Mouse (Mus musculus) monocyte, adult 2 months (primary cell): ENCODE results near the gene Ikbkg.
"Not testable (repeated sequence)": the region's sequence is repeated elsewhere in the genome, so short reads cannot be mapped to it uniquely, and the experiment has no call there.

Experiments
- DNase-seq, 2 experiments: peaks; one replicate each; pipeline ENCODE4 v3.0.0; 2022; ENCODE audit warnings: low spot score in 2 of 2, low read depth in 1 of 2

The Ikbkg gene

DNA sequence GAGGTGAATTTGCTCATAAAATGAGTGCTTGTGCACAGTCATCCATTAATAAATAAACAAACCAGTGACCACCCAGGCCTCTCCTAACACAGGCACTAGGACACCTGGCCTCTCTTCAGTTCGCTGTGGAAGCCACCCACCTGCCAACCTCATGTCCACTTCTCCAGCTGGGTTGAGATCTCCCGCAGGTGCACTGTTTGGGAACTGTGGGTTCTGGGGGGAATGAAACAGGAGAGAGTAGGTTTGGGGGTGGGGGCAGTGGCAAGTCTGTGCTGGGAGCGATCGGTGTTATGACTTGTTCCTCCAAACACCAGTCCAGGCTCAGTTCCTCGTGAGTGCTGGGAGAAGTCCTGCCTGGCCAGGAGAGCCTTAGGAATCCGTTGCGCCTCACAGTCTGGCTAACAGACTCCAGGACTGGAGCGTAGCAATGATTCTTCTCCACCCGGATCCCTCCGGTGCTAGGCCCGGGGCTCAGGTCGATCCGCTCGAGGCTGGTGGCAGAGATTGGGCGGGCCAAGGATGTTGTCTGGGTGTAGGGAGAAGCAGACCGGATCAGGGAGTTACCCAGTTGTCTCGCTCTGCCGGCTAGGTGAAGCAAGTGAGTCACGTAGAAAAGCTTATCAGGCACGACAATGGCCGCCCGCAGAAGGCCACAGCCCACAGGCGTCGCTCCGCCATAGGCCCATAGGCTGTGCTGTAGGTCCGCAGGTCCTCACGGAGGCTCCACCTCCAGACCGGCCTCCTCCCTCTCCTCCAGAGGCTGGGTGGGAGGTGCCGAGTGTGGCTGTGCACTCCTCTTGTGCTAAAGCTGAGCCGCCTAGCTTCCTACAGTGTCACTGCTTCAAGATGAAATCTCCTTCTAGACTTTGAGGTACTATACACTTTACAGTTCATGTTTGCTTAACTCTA lies at the start of gene Ikbkg, which contains the start of gene Fam3a:
Ikbkg (plus strand) TSS at position 756 of the 909 bp plus-strand sequence.
Fam3a (minus strand) TSS at position 738 of the 909 bp plus-strand sequence.
- peak; percentile 68 to 71 for DNase-seq

DNA sequence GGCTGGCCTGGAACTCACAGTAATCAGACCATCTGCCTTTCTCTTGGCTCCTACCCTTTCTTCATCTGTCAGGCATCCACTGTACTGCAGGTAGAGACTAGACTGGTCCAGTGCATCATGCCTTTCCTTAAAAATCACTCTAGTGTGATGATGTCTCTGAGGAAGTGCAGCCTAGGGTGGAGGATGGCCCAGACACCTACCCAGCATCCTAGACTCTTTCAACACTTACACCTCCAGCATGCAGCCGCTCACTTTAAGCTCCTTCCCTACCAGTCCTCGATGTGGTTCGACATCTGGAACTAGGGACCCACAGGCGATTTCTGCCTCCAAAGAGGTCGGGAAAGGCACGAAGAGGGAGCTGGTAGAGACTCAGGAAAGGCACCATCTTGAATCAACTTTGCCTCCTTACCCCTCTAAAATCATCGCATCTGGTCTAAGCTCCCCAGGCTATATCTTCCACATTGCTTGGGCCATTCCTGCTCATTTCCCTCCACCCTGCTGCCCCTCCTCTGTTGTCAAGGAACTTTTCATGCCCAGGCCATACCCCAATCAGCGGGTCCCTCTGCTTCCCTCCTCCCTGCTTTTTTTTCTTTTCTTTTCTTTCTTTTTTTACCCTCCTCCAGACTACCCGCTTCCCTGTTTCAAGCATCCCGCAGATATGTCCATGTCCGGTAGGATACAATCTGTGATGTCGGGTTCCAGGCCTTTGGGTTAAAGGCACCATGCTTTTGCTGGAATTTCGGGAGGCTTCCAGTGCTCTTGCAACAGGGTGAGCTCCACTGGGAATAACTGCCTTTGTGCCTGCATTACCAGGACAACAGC lies 40.2 kb upstream of the Ikbkg start:
- no peak for DNase-seq

DNA sequence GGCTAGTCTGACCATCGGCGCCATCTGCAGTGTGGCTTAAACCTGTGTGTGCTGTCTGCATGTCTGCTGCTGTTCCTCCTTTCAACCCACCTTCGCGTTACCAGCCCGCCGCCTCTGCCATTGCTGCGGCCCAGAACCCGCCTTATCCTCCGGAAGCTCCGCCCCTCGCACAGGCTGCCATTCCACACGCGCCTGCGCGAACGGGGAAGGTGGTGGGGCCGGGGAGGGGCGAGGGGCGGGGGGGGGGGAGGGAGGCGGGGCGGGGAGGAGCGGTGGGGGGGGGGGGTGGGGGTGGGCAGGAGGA lies 39.7 kb upstream of the Ikbkg start, which contains the start of gene Lage3:
Lage3 (minus strand) TSS at position 152 of the 304 bp plus-strand sequence.
- peak in 1 of 2 experiments; percentile 44 for DNase-seq

DNA sequence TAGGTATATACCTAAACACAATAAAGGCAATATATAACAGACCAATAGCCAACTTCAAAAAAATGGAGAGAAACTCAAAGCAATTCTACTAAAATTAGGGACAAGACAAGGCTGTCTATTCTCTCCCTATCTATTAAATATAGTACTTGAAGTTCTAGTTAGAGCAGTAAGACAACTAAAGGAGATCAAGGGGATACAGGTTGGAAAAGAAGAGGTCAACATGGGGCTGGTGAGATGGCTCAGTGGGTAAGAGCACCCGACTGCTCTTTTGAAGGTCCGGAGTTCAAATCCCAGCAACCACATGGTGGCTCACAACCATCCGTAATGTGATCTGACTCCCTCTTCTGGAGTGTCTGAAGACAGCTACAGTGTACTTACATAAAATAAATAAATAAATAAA lies 36.0 kb upstream of the Ikbkg start:
- not testable (repeated sequence) for DNase-seq

DNA sequence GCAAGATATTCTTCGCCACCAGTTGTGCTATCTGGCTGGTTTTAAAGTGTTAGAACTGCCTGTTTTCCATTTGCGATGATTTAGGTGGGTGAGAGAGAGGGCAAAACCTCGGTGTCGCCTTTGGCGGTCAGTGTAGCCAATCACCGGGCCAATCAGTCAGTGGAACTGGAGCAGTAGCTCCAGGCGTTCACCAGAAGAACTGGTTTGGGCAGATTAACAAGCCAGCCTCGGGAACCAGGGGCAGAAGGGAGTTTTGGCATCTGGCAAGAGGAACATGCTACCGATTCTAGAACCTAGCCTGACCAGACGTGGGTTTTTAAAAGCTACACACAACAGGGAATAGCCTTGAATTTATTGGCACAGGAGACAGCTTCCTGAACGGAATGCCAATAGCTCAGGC lies 33.9 kb upstream of the Ikbkg start:
- DNase-seq, result no peak

DNA sequence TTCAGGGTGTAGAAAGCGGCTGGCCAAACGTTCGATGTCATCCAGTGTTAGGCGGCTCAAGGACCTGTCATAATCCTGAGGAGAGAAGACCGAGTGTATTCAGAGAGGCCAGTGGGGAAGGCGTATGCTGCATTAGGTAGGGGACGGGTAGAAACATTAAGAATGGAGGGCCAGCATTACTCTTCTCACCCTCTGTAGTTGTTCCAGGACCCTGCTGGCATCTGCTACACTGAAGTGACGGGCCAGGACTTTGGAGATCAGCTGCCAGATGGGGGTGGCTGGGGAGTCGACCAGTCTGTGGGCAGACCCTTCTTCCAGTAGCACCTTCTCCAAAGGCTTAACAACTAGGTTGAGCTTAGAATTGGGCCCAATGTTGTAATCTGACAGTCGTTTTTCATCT lies 25.6 kb upstream of the Ikbkg start:
- DNase-seq, result no peak

DNA sequence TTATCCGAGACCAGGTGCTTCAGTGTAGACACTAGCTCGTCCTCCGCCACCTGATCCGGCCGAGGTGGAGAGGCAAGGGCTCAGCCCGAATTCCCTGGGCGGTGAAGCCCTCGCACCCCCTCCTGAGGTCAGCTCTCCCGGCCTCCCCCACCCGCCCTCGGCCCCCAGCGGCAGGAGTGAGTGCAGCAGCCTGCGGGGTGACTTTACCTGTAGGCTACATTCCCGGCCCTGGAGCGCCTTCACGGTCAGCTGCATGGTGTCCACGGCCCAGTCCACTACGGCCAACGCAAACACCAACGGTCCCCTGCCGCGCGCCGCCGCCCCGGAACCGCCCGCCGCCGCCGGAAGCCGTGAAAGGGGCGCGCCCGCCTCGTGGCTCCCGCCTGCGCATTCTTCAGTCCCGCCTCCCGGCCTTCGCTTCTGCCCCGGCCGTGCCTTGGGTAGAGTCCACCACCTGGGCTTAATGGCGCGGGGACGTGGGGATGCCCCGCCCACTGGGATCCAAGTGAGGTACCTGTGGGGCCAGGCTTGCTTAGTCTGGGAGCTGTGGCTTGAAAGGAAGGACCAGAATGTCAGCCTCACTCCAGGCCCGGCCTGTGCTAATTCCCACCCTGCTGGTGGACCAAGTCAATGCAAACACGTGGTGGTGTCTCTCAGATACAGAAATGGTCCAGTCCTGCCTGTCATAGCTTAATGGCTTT lies 24.7 kb upstream of the Ikbkg start:
- peak; percentile 9 to 50 for DNase-seq

DNA sequence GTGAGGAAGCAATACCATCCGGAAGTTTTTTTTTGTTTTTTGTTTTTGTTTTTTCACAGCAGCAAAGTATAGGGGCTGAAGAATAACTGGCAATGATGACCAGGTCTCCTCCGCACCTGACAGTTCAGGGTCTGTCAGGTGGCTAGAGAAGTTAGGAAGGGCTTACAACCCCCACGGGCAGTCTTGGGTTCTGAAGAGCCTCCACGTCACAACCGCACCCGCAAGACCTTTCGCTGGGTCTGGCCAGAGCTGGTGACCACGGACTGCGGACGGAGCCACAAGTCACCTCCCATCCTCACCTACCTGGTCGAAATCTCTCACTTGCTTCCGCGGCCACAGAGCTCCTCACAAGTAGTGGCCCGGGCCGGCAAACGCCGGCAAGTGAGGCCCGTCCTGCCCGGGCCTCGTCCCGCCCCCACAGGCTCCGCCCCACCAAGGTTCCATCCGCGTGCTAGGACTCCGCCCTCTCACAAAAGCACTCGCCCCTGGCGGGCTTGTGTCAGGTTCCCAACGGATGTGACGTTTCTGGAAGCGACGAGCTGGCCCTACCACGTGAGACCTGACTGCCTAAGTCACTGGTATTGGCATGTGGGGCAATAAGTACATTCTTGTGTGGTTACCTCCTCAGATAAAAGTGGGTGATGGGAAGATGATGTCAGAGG lies 20.1 kb upstream of the Ikbkg start, which contains the start of the genes Ubl4a and Slc10a3:
Ubl4a (minus strand) TSS at position 331 of the 662 bp plus-strand sequence.
Slc10a3 (minus strand) TSS at position 462 of the 662 bp plus-strand sequence.
- DNase-seq, result peak; percentile 67 to 83

DNA sequence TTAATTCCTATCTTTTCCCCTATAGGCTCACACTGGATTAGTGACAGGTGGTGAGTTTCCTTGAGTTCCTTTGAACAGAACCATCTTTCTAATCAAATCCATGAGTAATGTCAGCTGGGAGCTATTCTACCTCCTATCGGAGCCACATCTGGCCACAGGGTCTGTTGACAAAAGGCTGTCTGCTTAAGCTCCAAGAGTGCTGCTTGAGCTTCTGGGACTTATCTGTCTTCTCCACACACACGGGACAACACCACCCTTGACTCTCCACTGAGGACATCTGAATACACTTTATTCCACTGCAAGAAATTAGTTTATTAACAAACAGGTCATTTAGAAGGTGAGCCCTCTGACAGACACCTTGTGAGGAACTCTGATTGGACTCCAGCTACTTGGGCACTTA lies 8.6 kb upstream of the Ikbkg start:
- no peak for DNase-seq

DNA sequence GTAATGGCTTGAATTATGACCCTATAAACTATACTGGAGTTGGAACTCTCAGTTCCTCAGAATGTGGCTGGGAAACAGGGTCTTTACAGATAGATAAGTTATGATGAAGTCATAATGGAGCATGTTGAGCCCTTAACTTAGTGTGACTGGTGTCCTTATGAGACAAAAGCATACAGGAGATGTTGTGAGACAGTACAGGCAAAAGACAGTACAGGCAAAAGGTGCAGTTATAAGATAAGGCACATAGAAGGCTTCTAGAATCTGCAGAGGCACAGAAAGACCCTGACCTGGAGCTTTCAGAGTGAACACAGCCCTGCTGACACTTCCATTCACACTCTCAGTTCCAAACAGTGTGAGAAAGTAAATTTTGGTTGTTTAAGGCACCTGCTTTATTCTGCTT lies 4.9 kb upstream of the Ikbkg start:
- DNase-seq, result no peak

DNA sequence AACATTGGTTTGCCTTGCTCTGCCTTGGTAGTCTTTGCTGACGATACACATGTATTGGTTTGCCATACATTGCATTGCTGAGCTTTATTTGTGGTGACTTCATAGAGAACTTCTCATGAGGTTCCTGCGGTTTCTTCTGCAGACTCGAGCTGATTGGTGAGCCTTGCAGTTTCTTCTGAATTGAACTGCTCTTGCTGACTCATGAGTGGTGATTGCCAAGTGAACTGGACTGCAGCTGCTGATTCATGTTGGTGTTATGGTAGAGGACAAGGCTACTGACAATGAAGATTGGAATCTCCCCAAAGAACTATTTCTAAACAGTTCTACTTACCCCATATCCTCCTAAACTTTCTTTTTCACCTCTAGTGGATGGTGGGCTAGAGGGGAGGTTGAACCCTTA lies 7.0 kb downstream of the Ikbkg start:
- no peak for DNase-seq

DNA sequence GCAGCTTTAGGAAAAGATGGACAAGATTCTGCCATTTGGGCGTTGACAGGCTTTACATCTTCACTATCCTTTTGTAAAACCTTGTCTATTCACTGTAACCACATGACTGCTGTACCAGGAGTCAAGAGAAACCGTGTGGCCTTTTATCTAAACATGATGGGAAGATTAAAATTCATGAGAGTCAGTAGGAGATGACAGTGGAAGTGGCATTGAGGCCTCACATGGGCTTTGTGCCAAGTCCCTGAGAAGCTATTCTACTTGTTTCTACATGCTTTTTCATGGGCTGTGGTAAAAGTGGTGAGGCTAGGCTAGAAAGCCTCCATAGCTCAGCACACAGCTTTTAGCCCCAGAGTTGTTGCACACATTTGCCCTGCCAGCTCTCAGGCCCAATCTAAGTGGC lies 15.2 kb downstream of the Ikbkg start:
- DNase-seq, result no peak

DNA sequence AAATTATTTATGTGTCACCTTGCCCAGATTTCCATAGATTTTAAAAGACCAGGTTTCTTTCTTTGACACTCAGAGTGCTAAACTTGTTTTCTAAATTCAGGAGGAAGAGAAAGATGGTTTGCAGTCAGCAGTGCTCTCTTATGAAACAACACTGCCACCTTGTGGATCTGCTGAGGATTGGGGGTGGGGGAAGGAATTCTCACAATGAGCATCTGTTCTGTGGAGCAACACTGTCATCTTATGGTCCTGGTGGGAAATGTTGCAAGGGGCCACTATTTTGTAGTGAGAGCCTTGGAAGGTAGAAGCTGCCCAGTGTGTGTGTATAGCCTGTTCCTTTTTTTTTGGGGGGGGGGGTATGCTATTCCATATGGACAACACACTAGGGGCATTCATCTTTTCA lies 20.3 kb downstream of the Ikbkg start:
- DNase-seq, result peak in 1 of 2 experiments; percentile 35

DNA sequence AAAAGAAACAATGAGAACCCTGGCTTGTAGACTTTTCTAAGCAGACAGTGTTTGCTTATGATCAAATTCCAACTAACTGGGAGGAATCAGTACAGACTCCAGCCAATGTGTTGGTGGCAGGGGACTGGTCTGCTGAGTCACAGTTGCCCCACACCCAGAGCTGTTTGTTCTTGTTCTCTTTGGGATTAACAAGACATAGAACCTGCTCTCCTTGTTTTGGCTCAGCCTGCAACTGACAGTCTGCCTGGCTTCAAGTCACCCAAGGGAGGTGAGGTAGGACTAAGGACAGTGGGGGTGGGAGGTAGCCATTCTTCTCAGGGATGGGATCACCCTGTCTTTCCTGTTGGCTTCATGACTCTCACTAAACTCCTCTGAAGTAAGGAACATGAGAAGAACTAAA lies 31.4 kb downstream of the Ikbkg start:
- DNase-seq, result no peak

DNA sequence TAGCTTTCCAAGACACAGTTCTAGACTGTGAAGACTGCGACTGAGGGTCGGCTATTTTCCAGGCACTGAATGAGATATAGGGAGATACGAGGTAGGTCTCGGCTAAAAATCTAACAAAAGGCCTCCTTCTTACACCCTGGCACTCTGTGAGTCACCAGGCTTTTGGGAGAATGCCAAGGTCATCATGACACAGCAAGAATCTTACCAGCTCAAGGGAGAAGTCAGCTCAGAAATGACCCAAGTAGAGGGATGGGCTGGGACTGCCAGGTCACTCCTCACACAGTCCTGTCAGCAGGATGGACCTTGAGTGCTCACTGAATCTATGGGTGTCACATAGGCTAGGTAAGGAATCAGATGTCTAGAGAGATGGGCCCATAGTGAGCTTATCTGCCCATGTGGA lies 32.1 kb downstream of the Ikbkg start:
- peak; percentile 40 to 48 for DNase-seq

DNA sequence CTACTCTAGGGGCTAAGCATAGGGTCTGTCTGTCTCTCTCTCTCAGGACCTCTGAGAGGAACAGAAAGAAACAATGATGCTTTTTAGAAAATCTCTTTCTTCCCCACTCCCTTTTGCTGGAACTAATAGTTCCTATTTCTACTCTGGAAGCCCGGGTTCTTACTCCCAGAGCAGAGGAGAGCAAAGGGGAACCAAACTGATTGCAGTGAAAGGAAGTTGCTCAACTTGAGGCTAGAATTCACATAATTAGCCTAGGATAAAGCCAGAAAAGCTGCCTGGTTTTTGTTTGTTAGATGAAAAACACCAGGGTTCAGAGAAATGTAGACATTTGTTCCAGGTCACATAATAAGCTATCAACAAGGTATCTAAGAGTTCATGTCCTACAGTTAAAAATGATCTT lies 33.2 kb downstream of the Ikbkg start:
- no peak for DNase-seq

DNA sequence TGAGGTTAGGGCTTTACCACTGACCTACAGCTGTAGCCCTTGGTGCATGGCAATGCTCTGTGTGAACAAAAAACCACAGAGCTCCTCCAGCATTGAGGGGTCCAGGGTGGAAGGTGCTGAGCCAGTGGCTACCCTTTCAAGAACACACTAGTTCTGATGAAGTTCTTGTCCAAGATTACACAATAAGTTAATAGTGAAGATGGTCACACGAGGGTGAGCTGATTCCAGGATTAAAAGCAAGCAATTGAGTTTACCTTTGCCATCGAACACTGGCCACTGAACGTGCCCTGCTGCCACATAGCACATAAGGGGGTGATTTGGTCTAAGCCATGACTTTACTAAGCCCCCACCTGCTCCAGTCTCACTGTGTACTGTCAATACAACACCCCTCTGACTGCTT lies 34.0 kb downstream of the Ikbkg start:
- DNase-seq, result no peak

DNA sequence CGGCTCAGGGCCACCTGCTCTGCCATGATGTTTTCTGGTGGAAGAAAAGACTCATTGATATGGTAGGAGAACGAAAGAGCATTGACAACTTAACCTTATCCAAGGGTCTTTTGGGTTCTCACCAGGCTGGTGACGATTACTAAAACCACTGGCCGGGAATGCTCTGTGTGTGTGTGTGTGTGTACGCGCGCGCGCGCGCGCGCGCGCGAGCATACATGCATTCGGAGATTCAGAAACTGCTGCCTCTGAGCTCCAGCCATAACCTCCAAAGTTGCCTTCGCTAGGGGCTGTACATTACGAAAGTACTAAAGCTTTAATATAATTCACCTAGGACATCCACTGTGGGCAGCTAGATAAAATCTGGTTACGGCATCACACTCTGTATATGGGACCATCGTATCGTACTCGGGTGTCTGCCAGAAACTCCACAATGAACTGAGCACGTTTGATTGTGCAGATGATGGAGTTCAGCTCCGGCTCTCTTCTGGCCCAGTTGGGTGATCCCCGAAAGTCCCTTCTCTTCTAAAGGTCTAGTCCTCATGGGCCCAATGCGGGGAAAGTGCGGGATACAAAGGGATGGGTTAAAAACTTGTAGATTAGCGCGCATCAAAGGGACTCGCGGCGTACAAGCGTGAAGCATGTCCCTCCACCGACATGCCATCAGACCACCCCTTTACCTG lies 35.2 kb downstream of the Ikbkg start:
- no peak for DNase-seq

DNA sequence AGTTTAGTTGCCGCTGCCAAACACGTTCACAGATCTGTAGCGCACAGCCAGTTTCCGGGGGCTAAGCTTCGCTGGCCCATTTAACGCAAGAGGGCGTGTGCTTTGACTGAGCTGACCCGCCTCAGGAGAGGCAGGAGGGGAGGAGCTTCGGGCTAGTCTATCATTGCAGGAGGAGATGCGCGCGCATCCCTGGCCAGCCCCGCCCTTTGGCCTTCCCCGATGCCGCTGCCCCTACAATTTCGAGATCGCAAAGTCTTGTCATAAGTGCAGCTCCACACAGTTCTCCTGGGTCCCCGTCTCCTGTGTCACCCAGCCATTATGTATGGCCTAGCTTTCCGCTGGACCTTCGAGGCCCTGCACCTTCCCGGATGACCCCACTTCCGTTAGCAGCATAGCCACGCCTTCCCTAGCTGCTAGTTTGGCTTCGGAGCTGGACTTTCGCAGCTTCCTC lies 35.8 kb downstream of the Ikbkg start, which contains the start of gene G6pdx:
G6pdx (minus strand) TSS at position 369 of the 451 bp plus-strand sequence.
- peak; percentile 56 to 78 for DNase-seq

DNA sequence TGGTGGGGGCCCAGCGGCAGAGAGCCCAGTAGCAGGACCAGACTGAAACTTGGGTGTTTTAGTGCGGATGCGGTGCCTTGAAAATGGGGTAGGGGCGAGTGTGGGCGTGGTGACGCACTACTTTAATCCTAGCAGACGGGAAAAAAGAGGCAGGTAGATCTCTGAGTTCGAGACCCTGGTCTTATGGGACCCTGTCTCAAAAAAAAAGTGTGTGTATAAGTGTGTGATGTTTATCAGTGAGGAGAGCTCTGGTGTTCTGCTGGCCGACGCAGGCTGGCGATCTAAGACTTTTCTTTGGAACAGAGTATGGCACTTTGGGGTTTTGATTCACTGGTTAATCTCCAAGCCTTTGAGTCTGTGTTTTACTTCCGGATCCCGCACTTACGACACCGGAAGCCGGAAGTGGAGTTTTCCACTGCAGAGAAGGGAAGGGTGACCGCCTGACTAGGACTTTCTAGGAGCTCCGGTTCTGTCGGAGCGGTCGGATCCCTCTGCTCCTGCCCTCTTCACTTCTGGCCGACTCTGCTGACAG lies 36.3 kb downstream of the Ikbkg start:
- DNase-seq, result peak in 1 of 2 experiments; percentile 55
